Mouse (Mus musculus): ENCODE measurements around the gene Hectd2.

GRCm38 (mm10) chr19:36504716-36505115 is 49.7 kb upstream of the Hectd2 start:
- no peak for TF ChIP-seq MYOD1 (IDR thresholded peaks at IDR 0.05; ENCODE audit: control insufficient read depth, insufficient read length, low read depth)
- no peak for TF ChIP-seq CTCF (IDR thresholded peaks at IDR 0.05; ENCODE audit: control insufficient read depth, insufficient read depth, insufficient read length)
- no peak for TF ChIP-seq MAX (IDR thresholded peaks at IDR 0.05)

Data from C2C12 (cell line).